Mouse (Mus musculus): ENCODE measurements around the gene Sash1. TPM values are rescaled to one million over a fixed set of nuclear protein-coding genes. Genes with fewer than 3 reads are reported as not detected.
A peak's percentile ranks its signal among the peaks of the same experiment; 100 is the strongest.

The Sash1 gene
- polyA plus RNA-seq (2014; fragmentation: Nextera tagmentation; extraction: Ambion mirVana) = 1.2 and 1.7 TPM in 2 replicates

DNA sequence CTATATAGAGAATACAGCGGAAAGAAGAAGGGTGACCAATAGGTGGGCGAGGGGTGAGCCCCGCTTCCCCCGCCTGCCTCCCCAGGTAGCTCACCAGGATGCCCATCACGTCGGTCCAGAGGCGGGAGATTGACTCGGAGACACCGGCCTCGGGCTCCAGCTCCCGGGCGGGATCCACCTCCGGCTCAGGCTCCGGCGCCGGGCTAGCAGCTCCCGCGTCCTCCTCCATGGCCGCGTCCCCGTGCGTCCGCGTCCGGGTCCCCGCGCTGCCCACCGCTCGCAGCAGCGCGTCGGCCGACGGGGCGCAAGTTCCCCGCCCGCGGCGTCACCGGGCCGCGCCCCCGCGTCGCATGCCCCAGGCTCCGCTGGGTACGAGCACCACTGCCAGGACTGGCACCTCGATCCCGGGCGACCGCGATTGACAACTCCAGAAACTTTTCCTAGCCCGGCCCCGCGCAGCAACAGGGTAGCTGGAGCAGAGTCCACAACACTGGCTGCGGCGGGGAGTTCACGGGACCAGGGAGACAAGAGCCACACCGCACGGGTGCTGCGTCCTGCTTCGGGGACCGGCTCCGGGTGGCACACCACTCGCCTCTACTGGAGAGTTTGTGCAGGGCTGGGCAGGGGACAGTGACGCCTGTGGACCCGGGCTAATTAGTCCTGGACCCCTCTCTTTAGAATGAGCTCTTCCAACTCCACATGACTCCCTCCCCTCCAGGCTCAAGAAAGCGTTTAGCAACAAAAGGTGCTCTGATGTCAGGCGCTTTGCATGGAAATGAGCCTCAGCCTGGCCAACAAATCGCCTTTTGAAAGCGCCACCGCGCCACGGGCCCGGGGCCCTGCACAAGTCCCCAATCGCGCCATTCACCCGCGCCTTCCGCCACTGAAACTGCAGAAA is at the start of gene Sash1:
Sash1 (minus strand) TSS at position 441 of the 898 bp plus-strand sequence.
- Histone ChIP-seq H3K9ac (ENCODE audit: low read depth, low read length) (peak within 1 kb of the TSS; percentile 67), H3K9me3 (ENCODE audit: control insufficient read depth, low read length) (no peaks in the 10 kb centered on the region), H3K4me2 (peak within 1 kb of the TSS; percentile 75), H3K27me3 (replicated peaks; ENCODE audit: control insufficient read depth, insufficient read depth, low read length) (no peaks in the 10 kb centered on the region), H3K36me3 (ENCODE audit: control insufficient read depth, insufficient read depth, low read length) (no peaks in the 10 kb centered on the region), H3K4me3 (ENCODE audit: low read depth, low read length) (peak within 1 kb of the TSS; percentile 75), H3K27ac (ENCODE audit: low read depth, low read length) (peak within 1 kb of the TSS; percentile 79), H3K4me1 (replicated peaks; ENCODE audit: control insufficient read depth, insufficient read depth, low read length) (peaks cover 9% of the 10 kb centered on the region)
- DNase-seq (ENCODE audit: low spot score) = peak; percentile 86
- under 1% methylated on average over 79 of the region's 80 CpGs for WGBS
- ATAC-seq (replicated peaks; ENCODE audit: low FRiP score) = peak; percentile 83

DNA sequence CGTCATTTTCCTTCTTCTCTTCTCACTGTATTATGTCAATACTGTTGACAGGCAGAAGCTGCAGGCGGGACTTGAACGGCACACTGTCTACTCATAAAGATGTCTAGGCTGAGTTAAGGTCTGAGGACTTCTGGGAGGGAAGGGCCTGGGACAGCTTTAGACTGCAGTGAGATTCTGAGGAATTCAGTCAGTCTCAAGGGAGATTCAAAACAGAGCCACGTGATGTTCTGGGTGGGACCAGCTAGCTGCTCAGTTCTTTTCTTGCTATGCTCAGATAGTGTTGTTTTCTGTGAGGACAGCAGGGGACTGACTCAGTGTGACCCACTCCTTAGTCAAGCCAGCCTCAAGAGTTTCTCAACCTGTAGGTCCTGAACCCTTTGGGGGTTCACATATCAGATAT is 49.7 kb upstream of the Sash1 start:
- 63% methylated on average over 4 of the region's 4 CpGs for WGBS
- Histone ChIP-seq H3K4me2 (no peak overlapping the region), H3K4me3 (ENCODE audit: low read depth, low read length) (no peak overlapping the region), H3K27me3 (replicated peaks; ENCODE audit: control insufficient read depth, insufficient read depth, low read length) (no peaks in the 10 kb centered on the region), H3K9me3 (ENCODE audit: control insufficient read depth, low read length) (no peaks in the 10 kb centered on the region), H3K4me1 (replicated peaks; ENCODE audit: control insufficient read depth, insufficient read depth, low read length) (no peaks in the 10 kb centered on the region), H3K27ac (ENCODE audit: low read depth, low read length) (no peak overlapping the region), H3K36me3 (ENCODE audit: control insufficient read depth, insufficient read depth, low read length) (no peaks in the 10 kb centered on the region), H3K9ac (ENCODE audit: low read depth, low read length) (no peak overlapping the region)
- no peak for DNase-seq (ENCODE audit: low spot score)
- no peak for ATAC-seq (replicated peaks; ENCODE audit: low FRiP score)

GRCm38 (mm10) chr10:8933451-8934372 is 47.8 kb upstream of the Sash1 start:
- H3K4me1 ChIP-seq (replicated peaks; ENCODE audit: control insufficient read depth, insufficient read depth, low read length) = no peaks in the 10 kb centered on the region
- no peak overlapping the region for H3K4me3 ChIP-seq (ENCODE audit: low read depth, low read length)
- 79% methylated on average over 10 of the region's 10 CpGs for WGBS

DNA sequence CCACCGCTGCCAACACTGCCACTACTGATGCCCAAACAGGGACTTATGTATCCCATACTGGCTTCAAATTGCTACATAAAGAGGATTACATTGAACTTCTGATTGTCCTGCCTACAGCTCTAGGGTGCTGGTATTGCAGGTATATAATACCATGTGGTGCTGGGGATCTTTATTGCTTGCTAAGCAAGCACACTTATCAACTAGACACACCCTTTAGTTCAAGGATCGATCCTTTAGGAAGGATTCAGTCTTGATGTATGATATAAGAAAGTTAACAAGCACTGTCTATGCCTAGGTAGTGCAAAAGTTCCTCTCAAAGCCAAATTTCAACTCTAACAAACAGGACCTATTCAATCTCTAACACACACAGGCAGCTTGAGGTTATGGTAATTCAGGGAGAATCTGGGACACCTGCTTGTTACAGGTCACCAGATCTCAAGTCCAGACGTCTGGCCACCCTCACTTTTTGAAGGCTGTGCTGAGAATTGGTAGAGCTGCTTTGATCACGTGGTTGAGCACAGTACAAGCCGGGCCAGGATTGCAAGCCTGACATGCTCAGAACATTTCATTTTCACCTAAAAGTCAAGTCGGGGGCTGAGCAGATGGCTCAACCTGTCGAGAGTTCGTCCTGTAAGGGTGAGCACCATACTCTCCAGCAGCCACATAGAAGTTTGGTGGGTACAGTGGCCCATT is 45.8 kb upstream of the Sash1 start:
- H3K36me3 ChIP-seq (ENCODE audit: control insufficient read depth, insufficient read depth, low read length) = no peaks in the 10 kb centered on the region
- H3K27ac ChIP-seq (ENCODE audit: low read depth, low read length) = no peak overlapping the region
- ATAC-seq (replicated peaks; ENCODE audit: low FRiP score) (no peak), DNase-seq (ENCODE audit: low spot score) (no peak)
- no peak overlapping the region for H3K4me3 ChIP-seq (ENCODE audit: low read depth, low read length)
- H3K27me3 ChIP-seq (replicated peaks; ENCODE audit: control insufficient read depth, insufficient read depth, low read length) = no peaks in the 10 kb centered on the region
- no peaks in the 10 kb centered on the region for H3K9me3 ChIP-seq (ENCODE audit: control insufficient read depth, low read length)
- H3K4me2 ChIP-seq = no peak overlapping the region
- no peaks in the 10 kb centered on the region for H3K4me1 ChIP-seq (replicated peaks; ENCODE audit: control insufficient read depth, insufficient read depth, low read length)
- no peak overlapping the region for H3K9ac ChIP-seq (ENCODE audit: low read depth, low read length)
- 76% methylated on average over 8 of the region's 8 CpGs for WGBS

More at GRCm38 (mm10) chr10:8933451-8934372, 47.8 kb upstream of the Sash1 start:
- H3K9ac ChIP-seq (ENCODE audit: low read depth, low read length) = no peak overlapping the region
- H3K27ac ChIP-seq (ENCODE audit: low read depth, low read length) = no peak overlapping the region
- H3K4me2 ChIP-seq = no peak overlapping the region
- DNase-seq (ENCODE audit: low spot score) (no peak), ATAC-seq (replicated peaks; ENCODE audit: low FRiP score) (no peak)
- H3K9me3 ChIP-seq (ENCODE audit: control insufficient read depth, low read length) = no peaks in the 10 kb centered on the region
- no peaks in the 10 kb centered on the region for H3K27me3 ChIP-seq (replicated peaks; ENCODE audit: control insufficient read depth, insufficient read depth, low read length)
- H3K36me3 ChIP-seq (ENCODE audit: control insufficient read depth, insufficient read depth, low read length) = no peaks in the 10 kb centered on the region

DNA sequence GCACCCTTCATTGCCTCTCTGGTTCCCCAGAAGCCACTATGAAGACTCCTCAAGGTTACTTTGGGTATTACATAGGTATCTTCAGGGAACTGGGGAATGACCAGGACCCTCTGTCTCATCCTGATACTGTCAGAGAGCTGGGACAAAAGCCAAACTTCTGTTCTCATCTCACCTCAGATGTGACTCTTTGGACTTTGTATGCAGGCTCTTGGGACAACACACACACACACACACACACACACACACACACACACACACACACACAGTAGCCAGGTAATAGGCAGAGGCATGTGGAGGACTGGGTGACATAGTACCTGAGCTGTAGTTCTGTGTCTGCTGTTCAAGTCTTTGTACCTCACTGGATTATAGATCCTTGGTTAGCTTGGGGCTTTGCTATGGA is 44.8 kb upstream of the Sash1 start:
- H3K4me3 ChIP-seq (ENCODE audit: low read depth, low read length) = no peak overlapping the region
- H3K27ac ChIP-seq (ENCODE audit: low read depth, low read length) = no peak overlapping the region
- H3K9me3 ChIP-seq (ENCODE audit: control insufficient read depth, low read length) = no peaks in the 10 kb centered on the region
- no peak overlapping the region for H3K9ac ChIP-seq (ENCODE audit: low read depth, low read length)
- no peaks in the 10 kb centered on the region for H3K36me3 ChIP-seq (ENCODE audit: control insufficient read depth, insufficient read depth, low read length)
- H3K27me3 ChIP-seq (replicated peaks; ENCODE audit: control insufficient read depth, insufficient read depth, low read length) = no peaks in the 10 kb centered on the region
- no peaks in the 10 kb centered on the region for H3K4me1 ChIP-seq (replicated peaks; ENCODE audit: control insufficient read depth, insufficient read depth, low read length)
- H3K4me2 ChIP-seq = no peak overlapping the region
- DNase-seq (ENCODE audit: low spot score) = no peak
- no peak for ATAC-seq (replicated peaks; ENCODE audit: low FRiP score)

- no peak overlapping the region for H3K27ac ChIP-seq (ENCODE audit: low read depth, low read length)
- H3K4me1 ChIP-seq (replicated peaks; ENCODE audit: control insufficient read depth, insufficient read depth, low read length) = no peaks in the 10 kb centered on the region
- no peak overlapping the region for H3K9ac ChIP-seq (ENCODE audit: low read depth, low read length)
- no peaks in the 10 kb centered on the region for H3K36me3 ChIP-seq (ENCODE audit: control insufficient read depth, insufficient read depth, low read length)
- 74% methylated on average over 10 of the region's 10 CpGs for WGBS
- DNase-seq (ENCODE audit: low spot score) (no peak), ATAC-seq (replicated peaks; ENCODE audit: low FRiP score) (no peak)
- H3K9me3 ChIP-seq (ENCODE audit: control insufficient read depth, low read length) = no peaks in the 10 kb centered on the region
- H3K4me2 ChIP-seq = no peak overlapping the region
- no peak overlapping the region for H3K4me3 ChIP-seq (ENCODE audit: low read depth, low read length)
- H3K27me3 ChIP-seq (replicated peaks; ENCODE audit: control insufficient read depth, insufficient read depth, low read length) = no peaks in the 10 kb centered on the region
Observed at GRCm38 (mm10) chr10:8928775-8929647, 43.1 kb upstream of the Sash1 start.

DNA sequence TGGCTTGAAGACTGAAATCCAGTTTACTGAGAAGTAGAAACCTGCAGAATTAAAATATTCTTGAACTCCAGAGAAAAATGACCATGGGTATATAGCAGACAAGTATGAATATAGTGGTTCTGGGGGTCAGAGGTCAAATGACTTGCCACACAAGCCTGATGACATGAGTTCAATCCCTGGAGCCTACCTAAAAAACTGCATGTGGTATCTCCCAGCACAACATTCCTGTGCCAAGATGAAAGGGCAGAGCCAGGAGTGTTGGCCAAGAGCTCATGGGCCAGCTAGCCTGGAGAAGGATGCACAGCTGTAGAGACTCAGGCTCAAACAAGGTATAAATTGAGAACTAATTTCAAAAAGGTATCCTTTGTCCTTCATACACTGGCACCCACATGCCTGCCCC is 42.4 kb upstream of the Sash1 start:
- no peak for DNase-seq (ENCODE audit: low spot score)
- H3K4me2 ChIP-seq = no peak overlapping the region
- H3K27me3 ChIP-seq (replicated peaks; ENCODE audit: control insufficient read depth, insufficient read depth, low read length) = no peaks in the 10 kb centered on the region
- no peak overlapping the region for H3K4me3 ChIP-seq (ENCODE audit: low read depth, low read length)
- no peak for ATAC-seq (replicated peaks; ENCODE audit: low FRiP score)
- H3K4me1 ChIP-seq (replicated peaks; ENCODE audit: control insufficient read depth, insufficient read depth, low read length) = no peaks in the 10 kb centered on the region
- H3K27ac ChIP-seq (ENCODE audit: low read depth, low read length) = no peak overlapping the region
- no peaks in the 10 kb centered on the region for H3K36me3 ChIP-seq (ENCODE audit: control insufficient read depth, insufficient read depth, low read length)
- H3K9ac ChIP-seq (ENCODE audit: low read depth, low read length) = no peak overlapping the region
- H3K9me3 ChIP-seq (ENCODE audit: control insufficient read depth, low read length) = no peaks in the 10 kb centered on the region

- Histone ChIP-seq H3K4me3 (ENCODE audit: low read depth, low read length) (no peak overlapping the region), H3K27ac (ENCODE audit: low read depth, low read length) (no peak overlapping the region), H3K27me3 (replicated peaks; ENCODE audit: control insufficient read depth, insufficient read depth, low read length) (no peaks in the 10 kb centered on the region), H3K9ac (ENCODE audit: low read depth, low read length) (no peak overlapping the region), H3K9me3 (ENCODE audit: control insufficient read depth, low read length) (no peaks in the 10 kb centered on the region), H3K36me3 (ENCODE audit: control insufficient read depth, insufficient read depth, low read length) (no peaks in the 10 kb centered on the region), H3K4me2 (no peak overlapping the region), H3K4me1 (replicated peaks; ENCODE audit: control insufficient read depth, insufficient read depth, low read length) (no peaks in the 10 kb centered on the region)
- WGBS = 78% methylated on average over 3 of the region's 3 CpGs
- DNase-seq (ENCODE audit: low spot score) = no peak
- ATAC-seq (replicated peaks; ENCODE audit: low FRiP score) = no peak
Observed at GRCm38 (mm10) chr10:8926906-8927305, 41.0 kb upstream of the Sash1 start.

Measured in liver, embryonic 11.5 days (tissue).